ENCODE assay signal across 9 mouse cellular contexts in genomic region chr19:41071500-41071899, GRCm38 (mm10). TPM values are rescaled to one million over a fixed set of nuclear protein-coding genes. Genes with fewer than 3 reads are reported as not detected.
DNase-seq lines count a peak whose midpoint lies in the region; ATAC-seq and TF ChIP-seq lines count a peak whose summit lies in the region.
"Had no signal": no experiment of that assay in that cellular context is flagged by ENCODE, and none has a peak within 500 bp of the region (broad histone marks: within the 10 kb centered on the region; RNA-seq: fewer than 3 reads in every experiment).

No protein-coding gene starts in this region.

- intact Hi-C loops in gastrocnemius, postnatal 14 days (cut with DNase I; ENCODE audit: low total_unique reads), result no loop called here

- no peaks in the 10 kb centered on the region for H3K36me3 ChIP-seq in liver, postnatal 0 days (replicated peaks; ENCODE audit: insufficient read depth, low read length)
- H3K36me3 ChIP-seq: limb, embryonic 15.5 days had no signal

- ATAC-seq in liver, postnatal 0 days, result no peak

- peak; percentile 99 for TF ChIP-seq CTCF in liver, postnatal 0 days (IDR thresholded peaks at IDR 0.05; ENCODE audit: low read depth)

- H3K9me3 ChIP-seq in liver, postnatal 0 days (ENCODE audit: low read length), result no peaks in the 10 kb centered on the region
- H3K9me3 ChIP-seq: limb, embryonic 15.5 days had no signal

- H3K27ac ChIP-seq in liver, postnatal 0 days (ENCODE audit: low read depth), result no peak overlapping the region
- H3K27ac ChIP-seq: limb, embryonic 15.5 days had no signal

- H3K27me3 ChIP-seq in liver, postnatal 0 days (ENCODE audit: insufficient read depth, low read length), result no peaks in the 10 kb centered on the region
- H3K27me3 ChIP-seq: limb, embryonic 15.5 days had no signal

- no peaks in the 10 kb centered on the region for H3K4me1 ChIP-seq in liver, postnatal 0 days (ENCODE audit: insufficient read depth)
- H3K4me1 ChIP-seq: limb, embryonic 15.5 days had no signal

- TF ChIP-seq EP300 in liver, postnatal 0 days (IDR thresholded peaks at IDR 0.05; ENCODE audit: low read depth), result no peak

- peak; percentile 88 for DNase-seq in CD4-positive helper T cell, adult 2 months (ENCODE audit: low read depth, low spot score)
- peak; percentile 84 for DNase-seq in adipocyte (ENCODE audit: low spot score)
- peak; percentile 96 for DNase-seq in embryo, embryonic 10 days (ENCODE audit: low spot score)
- DNase-seq in gastrocnemius, postnatal 14 days, result peak; percentile 84
- peak; percentile 86 to 94 for DNase-seq in kidney, postnatal 25 days
- DNase-seq in liver, postnatal 0 days, result peak; percentile 93
- peak; percentile 80 for DNase-seq in retina, adult 2 months (ENCODE audit: low read depth, low spot score)
- peak; percentile 91 for DNase-seq in thymus, postnatal 25 days

- no peak overlapping the region for H3K4me3 ChIP-seq in liver, postnatal 0 days (ENCODE audit: low read depth, low read length)
- H3K4me3 ChIP-seq: limb, embryonic 15.5 days had no signal

- no peak overlapping the region for H3K4me2 ChIP-seq in liver, postnatal 0 days (ENCODE audit: low read depth, low read length)
- H3K4me2 ChIP-seq: limb, embryonic 15.5 days had no signal

- WGBS in liver, postnatal 0 days (ENCODE audit: insufficient replicate concordance), result 5% methylated on average over 8 of the region's 8 CpGs

- H3K9ac ChIP-seq in liver, postnatal 0 days (replicated peaks), result no peak overlapping the region
- H3K9ac ChIP-seq: limb, embryonic 15.5 days had no signal

RNA-seq across cellular contexts. Expression of gene Opalin, which starts 5.4 kb away (rescaled TPM):
- total RNA-seq in gastrocnemius, postnatal 14 days (2021), result not detected
- not detected in 2 replicates for polyA plus RNA-seq in liver, postnatal 0 days (2015; fragmentation: Nextera tagmentation; extraction: Ambion mirVana)
- polyA plus RNA-seq: limb, embryonic 15.5 days had no signal

RNA-seq across cellular contexts. Expression of gene Dntt, which starts 42.4 kb away (rescaled TPM):
- not detected for total RNA-seq in gastrocnemius, postnatal 14 days (2021)
- polyA plus RNA-seq in liver, postnatal 0 days (2015; fragmentation: Nextera tagmentation; extraction: Ambion mirVana), result 0.32 and 0.36 TPM in 2 replicates
- polyA plus RNA-seq: limb, embryonic 15.5 days had no signal
